Mouse (Mus musculus) kidney, adult 9 months (tissue): ENCODE results near the gene Cmtm2a.
A peak's percentile ranks its signal among the peaks of the same experiment; 100 is the strongest.
"Not testable (repeated sequence)": the region's sequence is repeated elsewhere in the genome, so short reads cannot be mapped to it uniquely, and the experiment has no call there.

Source experiments
- DNase-seq: peaks from one replicate; pipeline ENCODE4 v3.0.0; 2022

Cmtm2a gene

GRCm38 (mm10) chr8:104293081-104293480 lies at the start of gene Cmtm2a:
Gene Cmtm2a (minus strand): TSS chr8:104293181.
- DNase-seq = not testable (repeated sequence)

DNA sequence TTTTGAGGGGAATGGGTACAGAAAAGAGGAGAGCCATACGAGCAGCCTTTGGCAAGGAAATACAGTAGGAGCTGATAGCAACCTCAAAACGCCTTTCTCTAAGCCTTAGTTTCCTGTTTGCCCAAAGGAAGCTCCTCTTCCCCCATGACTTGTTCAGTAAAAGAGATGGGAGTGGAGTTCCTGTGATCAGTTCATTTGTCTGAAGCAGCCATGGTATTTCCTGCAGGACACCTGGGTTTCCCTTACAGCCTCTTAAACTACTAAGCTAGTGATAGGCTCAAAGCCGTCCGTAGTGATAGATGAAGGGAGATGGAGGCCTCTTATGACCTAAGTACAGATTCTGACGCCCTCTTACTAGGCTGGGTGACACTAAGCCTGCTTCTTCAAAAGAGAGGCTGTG lies 49.4 kb upstream of the Cmtm2a start:
- no peak for DNase-seq

GRCm38 (mm10) chr8:104341678-104342077 lies 48.7 kb upstream of the Cmtm2a start:
- DNase-seq = no peak

DNA sequence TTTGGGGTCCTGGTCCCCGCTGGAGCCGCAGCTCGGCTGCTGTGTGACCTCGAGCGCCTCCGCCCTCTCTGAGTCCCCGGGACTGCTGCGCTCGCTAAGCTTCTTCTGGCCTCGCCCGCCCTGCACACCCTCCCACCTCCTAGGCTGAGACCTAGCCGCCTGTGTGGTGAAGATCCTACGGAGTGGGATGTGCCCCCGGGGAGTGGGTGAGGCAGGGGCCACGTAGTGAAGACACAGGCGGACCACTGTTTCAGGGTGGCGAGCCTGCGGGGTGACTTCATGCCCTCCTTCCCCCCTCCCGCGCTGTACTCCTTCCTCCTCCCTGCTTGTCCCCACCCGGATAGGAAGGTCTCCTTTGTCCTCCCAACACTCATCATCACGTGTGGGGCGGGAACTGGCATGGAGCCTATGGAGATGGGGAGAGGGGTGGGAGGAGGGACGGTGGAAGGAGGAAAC lies 48.2 kb upstream of the Cmtm2a start:
- peak; percentile 57 for DNase-seq

DNA sequence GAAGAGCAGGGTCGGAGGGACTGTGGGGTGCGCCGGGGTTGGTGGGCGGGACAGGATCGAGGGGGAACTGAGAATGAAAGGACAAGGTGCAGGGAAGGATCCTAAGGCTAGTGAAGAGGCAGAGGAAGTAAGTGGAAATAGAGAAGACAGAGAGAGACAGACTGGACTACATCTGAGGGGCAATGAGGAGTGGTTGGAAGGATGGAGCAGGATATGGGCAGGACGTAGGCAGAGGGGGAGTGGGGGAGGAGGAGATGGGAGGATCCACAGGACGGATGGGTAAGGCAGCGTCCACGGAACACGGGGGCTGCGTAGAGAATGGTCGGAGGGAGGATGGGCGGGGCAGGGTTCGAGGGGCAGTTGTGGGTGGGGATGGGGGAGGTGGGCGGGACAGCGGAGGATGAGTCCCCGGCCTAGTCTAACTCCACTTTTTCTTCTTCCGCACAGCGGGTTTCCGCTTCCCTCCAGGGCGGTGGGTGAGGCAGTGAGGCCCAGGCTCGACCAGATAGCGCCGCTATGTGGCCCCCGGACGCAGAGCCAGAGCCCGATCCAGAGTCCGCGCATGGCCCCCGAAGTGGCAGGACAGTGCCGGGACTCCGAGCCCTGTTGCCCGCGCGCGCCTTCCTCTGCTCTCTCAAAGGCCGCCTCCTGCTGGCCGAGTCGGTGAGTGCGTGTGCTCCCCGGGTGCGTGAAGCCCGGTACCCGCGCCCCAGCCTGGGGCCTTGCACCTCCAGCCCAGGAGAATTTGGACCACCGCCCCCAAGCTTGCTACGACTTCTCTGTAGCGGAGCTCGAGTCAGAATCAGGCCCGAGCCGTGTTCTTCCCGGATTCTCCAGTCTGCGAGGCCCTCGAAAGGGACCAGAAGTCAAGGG lies 47.5 kb upstream of the Cmtm2a start:
- DNase-seq = peak; percentile 68

- DNase-seq = no peak
Observed at GRCm38 (mm10) chr8:104339983-104340232, 46.9 kb upstream of the Cmtm2a start.

DNA sequence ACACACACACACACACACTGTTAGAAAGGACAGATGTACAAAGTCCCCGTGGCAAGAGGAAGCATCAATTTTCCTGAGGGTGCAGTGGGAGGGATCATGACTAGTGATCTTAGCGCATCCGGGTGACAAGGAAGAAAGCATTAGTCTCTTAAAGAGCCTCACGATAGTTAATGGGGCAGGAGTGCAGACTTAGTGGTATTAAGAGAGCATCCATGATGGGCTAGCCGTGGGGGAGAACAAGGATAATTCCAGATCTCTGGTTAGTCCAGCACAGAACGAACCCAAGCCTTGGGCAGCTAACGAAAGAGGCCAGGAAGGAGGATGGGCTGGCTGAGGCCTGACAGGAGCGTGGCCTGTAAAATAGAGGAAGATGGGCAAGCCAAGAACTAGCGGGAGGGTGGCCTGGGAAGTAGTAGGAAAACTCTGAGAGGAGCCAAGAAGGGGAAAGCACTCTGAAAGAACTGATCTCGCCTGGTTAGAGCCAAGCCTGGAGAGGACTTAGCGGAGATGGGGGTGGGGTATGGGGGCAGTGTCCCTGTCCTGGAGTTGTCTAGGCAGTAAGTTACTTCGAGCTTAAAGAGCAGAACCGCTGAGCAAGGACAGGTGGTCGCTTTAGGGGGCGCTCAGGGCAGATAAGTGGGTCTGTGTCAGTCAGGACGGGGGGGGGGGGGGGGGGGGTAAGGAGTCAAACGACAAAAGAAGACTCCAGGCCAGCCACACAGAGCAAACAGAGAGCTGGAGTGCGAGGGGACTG lies 46.4 kb upstream of the Cmtm2a start, which contains the start of gene Cmtm3:
Gene Cmtm3 (plus strand): TSS at position 182 of the 754 bp plus-strand sequence.
- peak; percentile 48 for DNase-seq

- no peak for DNase-seq
Observed at GRCm38 (mm10) chr8:104337890-104338289, 44.9 kb upstream of the Cmtm2a start.

DNA sequence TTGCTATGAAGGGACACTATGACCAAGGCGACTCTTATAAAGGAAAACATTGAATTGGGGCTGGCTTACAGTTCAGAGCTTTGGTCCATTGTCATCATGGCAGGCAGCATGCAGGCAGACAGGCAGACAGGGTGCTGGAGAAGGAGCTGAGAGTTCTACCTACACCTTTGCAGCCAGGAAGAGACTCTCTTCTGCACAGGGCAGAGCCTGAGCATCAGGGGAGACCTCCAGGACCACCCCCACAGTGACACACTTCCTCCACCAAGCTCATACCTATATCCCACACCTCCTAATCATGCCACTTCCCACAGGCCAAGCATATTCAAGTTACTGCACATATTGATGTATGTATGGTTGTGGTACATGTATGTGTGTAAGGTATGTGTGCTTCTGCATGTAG lies 43.8 kb upstream of the Cmtm2a start:
- DNase-seq = no peak

DNA sequence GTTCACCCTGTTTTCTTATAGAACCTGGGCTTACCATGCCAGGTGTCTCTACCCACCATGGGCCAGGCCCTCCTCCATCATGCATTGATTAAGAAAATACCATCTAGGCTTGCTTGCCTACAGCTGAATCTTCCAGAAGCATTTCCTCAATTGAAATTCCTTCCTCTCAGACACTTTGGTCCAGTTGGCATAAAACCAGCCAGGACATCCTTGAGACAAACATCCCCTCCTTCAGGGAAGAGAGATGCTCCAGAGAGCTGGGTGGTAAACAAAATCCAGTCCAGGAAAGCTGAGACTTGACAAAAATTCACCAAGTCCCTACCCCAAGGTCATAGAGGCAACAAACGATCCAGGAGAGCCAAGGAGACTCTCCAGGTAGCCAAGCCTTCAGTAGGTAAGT lies 41.2 kb upstream of the Cmtm2a start:
- DNase-seq = no peak

GRCm38 (mm10) chr8:104333786-104334185 lies 40.8 kb upstream of the Cmtm2a start:
- DNase-seq = no peak

GRCm38 (mm10) chr8:104332665-104333631 lies 40.0 kb upstream of the Cmtm2a start:
- DNase-seq = no peak

DNA sequence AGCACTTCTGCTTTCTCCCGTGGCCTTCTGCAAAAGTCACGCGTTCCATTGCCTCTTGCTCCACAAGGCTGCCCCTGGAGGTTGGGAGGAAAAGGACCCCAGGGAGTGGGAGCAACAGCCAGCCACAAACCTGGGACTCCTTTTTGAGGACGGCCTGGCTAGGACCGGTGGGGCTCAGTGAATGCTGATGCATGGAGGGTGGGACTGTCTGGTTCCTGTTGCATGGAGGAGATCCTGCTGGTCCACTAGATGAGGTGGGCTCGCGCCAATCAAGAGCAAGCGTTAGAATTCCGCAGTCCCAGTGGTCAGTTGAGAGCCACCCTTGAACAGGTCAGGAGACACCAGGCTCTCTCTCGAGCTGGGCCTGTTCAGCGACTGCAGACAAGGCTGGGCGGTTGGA lies 28.9 kb upstream of the Cmtm2a start, which contains the start of gene Cmtm2b:
Gene Cmtm2b (plus strand): TSS at position 301 of the 400 bp plus-strand sequence.
- not testable (repeated sequence) for DNase-seq

GRCm38 (mm10) chr8:104321267-104321666 lies 28.3 kb upstream of the Cmtm2a start, which contains the start of gene Gm11020:
Gene Gm11020 (plus strand): TSS chr8:104321567.
- DNase-seq = not testable (repeated sequence)

GRCm38 (mm10) chr8:104313311-104313710 lies 20.3 kb upstream of the Cmtm2a start:
- DNase-seq = peak; percentile 35

- not testable (repeated sequence) for DNase-seq
Observed at GRCm38 (mm10) chr8:104312023-104312422, 19.0 kb upstream of the Cmtm2a start.

- DNase-seq = peak; percentile 9
Observed at GRCm38 (mm10) chr8:104309441-104310155, 16.6 kb upstream of the Cmtm2a start, which contains the start of the genes Gm45711 and Cmtm1. Gene Gm45711 (minus strand): TSS chr8:104310081. Gene Cmtm1 (minus strand): TSS chr8:104310145.

GRCm38 (mm10) chr8:104308341-104308740 lies 15.4 kb upstream of the Cmtm2a start:
- not testable (repeated sequence) for DNase-seq

- DNase-seq = no peak
Observed at GRCm38 (mm10) chr8:104304962-104305361, 12.0 kb upstream of the Cmtm2a start.

GRCm38 (mm10) chr8:104302536-104302935 lies 9.6 kb upstream of the Cmtm2a start:
- DNase-seq = not testable (repeated sequence)

DNA sequence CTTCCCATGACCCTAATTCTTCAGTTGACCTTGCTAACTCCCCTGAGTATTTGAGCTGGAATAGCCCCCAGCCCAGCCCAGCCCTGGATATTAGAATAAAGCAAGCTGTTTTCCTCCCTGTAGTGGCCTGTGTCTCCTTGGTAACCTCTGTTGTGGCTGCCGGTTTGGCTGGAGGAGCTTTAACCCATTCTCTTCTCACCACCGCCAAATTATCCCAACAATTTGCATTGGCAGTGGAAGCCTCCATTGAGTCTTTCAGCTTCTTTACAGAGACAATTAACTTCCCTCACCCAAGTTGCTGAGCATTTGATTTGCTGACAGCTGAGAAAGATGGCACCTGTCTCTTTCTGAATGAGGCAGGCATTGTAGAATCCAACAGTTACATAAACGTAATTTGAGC lies 8.6 kb upstream of the Cmtm2a start:
- DNase-seq = not testable (repeated sequence)

GRCm38 (mm10) chr8:104294396-104294795 lies 1.4 kb upstream of the Cmtm2a start:
- peak; percentile 72 for DNase-seq
